In the genomic region with DNA sequence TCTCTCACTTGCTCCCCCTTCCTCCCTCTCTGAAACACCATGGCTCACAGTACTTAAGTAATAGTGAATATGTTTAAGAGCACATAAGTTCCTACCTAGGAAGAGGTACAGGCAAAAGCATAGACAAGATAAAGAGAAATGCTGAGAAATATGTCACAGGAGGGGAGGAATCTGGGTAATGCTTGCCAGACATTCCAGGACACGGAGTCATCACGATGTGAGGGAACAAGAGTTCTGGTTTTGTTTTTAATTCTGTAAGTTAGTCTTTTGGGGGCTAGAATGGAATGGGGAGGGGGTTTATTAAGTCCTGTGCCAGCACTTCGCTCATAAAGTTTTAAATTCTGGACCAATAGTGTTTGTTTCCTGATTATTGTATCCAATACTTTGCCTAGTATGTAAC, we compare ENCODE assay signal across 21 mouse cellular contexts. TPM values are rescaled to one million over a fixed set of nuclear protein-coding genes. Genes with fewer than 3 reads are reported as not detected.
"Had no signal": no experiment of that assay in that cellular context is flagged by ENCODE, and none has a peak within 500 bp of the region (broad histone marks: within the 10 kb centered on the region; RNA-seq: fewer than 3 reads in every experiment).

No protein-coding gene starts in this region.

- H3K4me2 ChIP-seq: limb, embryonic 12.5 days; limb, embryonic 15.5 days; liver, embryonic 11.5 days; lung, embryonic 14.5 days; midbrain, embryonic 12.5 days; midbrain, embryonic 15.5 days; stomach, embryonic 15.5 days had no signal

- DNase-seq: kidney, adult 18-20 months; kidney, adult 9 months; kidney, postnatal 14 days; layer of hippocampus, postnatal 36 days; left cerebral cortex, postnatal 4 days; liver, postnatal 0 days; lung, embryonic 14.5 days; right cerebral cortex, adult 18-20 months; right cerebral cortex, postnatal 25 days; spleen, adult 18-20 months; thymus, postnatal 25 days had no signal

- H3K27me3 ChIP-seq: limb, embryonic 12.5 days; limb, embryonic 15.5 days; midbrain, embryonic 12.5 days; midbrain, embryonic 15.5 days; stomach, embryonic 15.5 days had no signal

- H3K27ac ChIP-seq: layer of hippocampus, adult 2 months; left cerebral cortex, adult 2 months; limb, embryonic 12.5 days; limb, embryonic 15.5 days; liver, embryonic 14.5 days; macrophage; midbrain, embryonic 12.5 days; midbrain, embryonic 15.5 days; stomach, embryonic 15.5 days had no signal

- H3K36me3 ChIP-seq: limb, embryonic 12.5 days; limb, embryonic 15.5 days; midbrain, embryonic 12.5 days; midbrain, embryonic 15.5 days; stomach, embryonic 15.5 days had no signal

- H3K4me3 ChIP-seq: layer of hippocampus, adult 2 months; left cerebral cortex, adult 2 months; limb, embryonic 12.5 days; limb, embryonic 15.5 days; midbrain, embryonic 12.5 days; midbrain, embryonic 15.5 days; stomach, embryonic 15.5 days had no signal

RNA-seq across cellular contexts. Expression of a gene that starts 40.1 kb away (rescaled TPM):
- polyA plus RNA-seq: macrophage had no signal

RNA-seq across cellular contexts. Expression of a gene that starts 52.1 kb away (rescaled TPM):
- polyA plus RNA-seq: macrophage had no signal
